In genomic region chr7:30232631-30233148, GRCm38 (mm10) we compare ENCODE assay signal across 9 mouse cellular contexts. TPM values are rescaled to one million over a fixed set of nuclear protein-coding genes. Genes with fewer than 3 reads are reported as not detected.
A peak's percentile ranks its signal among the peaks of the same experiment; 100 is the strongest.
DNase-seq lines count a peak whose midpoint lies in the region; ATAC-seq lines count a peak whose summit lies in the region.
"Had no signal": no experiment of that assay in that cellular context is flagged by ENCODE, and none has a peak within 500 bp of the region (broad histone marks: within the 10 kb centered on the region; RNA-seq: fewer than 3 reads in every experiment).

No protein-coding gene starts in this region.

- no peak for ATAC-seq in heart, embryonic 12.5 days (ENCODE audit: insufficient number of reproducible peaks, low FRiP score)
- ATAC-seq in lung, embryonic 15.5 days (ENCODE audit: borderline replicate concordance, extremely low read depth, low FRiP score, low TSS enrichment), result no peak
- ATAC-seq in neural tube, embryonic 15.5 days (ENCODE audit: low FRiP score), result peak; percentile 15; the same call in 1 of the 2 replicates

- H3K27me3 ChIP-seq in embryonic facial prominence, embryonic 10.5 days (replicated peaks; ENCODE audit: low read depth, poor library complexity, severe bottlenecking), result no peaks in the 10 kb centered on the region
- no peaks in the 10 kb centered on the region for H3K27me3 ChIP-seq in heart, embryonic 12.5 days (replicated peaks)
- H3K27me3 ChIP-seq in lung, embryonic 15.5 days, result no peaks in the 10 kb centered on the region
- H3K27me3 ChIP-seq in neural tube, embryonic 15.5 days (replicated peaks), result no peaks in the 10 kb centered on the region

- peak; percentile 13 to 51 for DNase-seq in CD8-positive naive resting alpha-beta T cell, adult 2 months (ENCODE audit: low read depth in 2 of 2, low spot score in 2 of 2)
- DNase-seq in adrenal gland, adult 8-10 months, result peak; percentile 41
- peak; percentile 74 for DNase-seq in embryonic facial prominence, embryonic 10.5 days (ENCODE audit: low spot score)
- peak; percentile 81 for DNase-seq in kidney, postnatal 10 days
- DNase-seq in thymus, postnatal 36 days, result peak; percentile 58 to 64

- H3K36me3 ChIP-seq in embryonic facial prominence, embryonic 10.5 days (replicated peaks), result peaks cover 46% of the 10 kb centered on the region
- peaks cover 36% of the 10 kb centered on the region for H3K36me3 ChIP-seq in heart, embryonic 12.5 days
- peaks cover 24% of the 10 kb centered on the region; the same call in 1 of the 2 replicates for H3K36me3 ChIP-seq in lung, embryonic 15.5 days
- H3K36me3 ChIP-seq in neural tube, embryonic 15.5 days, result peaks cover 28% of the 10 kb centered on the region

- H3K9me3 ChIP-seq in embryonic facial prominence, embryonic 10.5 days, result no peaks in the 10 kb centered on the region
- H3K9me3 ChIP-seq in heart, embryonic 12.5 days (replicated peaks), result no peaks in the 10 kb centered on the region
- no peaks in the 10 kb centered on the region for H3K9me3 ChIP-seq in lung, embryonic 15.5 days
- no peaks in the 10 kb centered on the region for H3K9me3 ChIP-seq in neural tube, embryonic 15.5 days (replicated peaks)

- peaks cover 23% of the 10 kb centered on the region for H3K4me1 ChIP-seq in embryonic facial prominence, embryonic 10.5 days
- H3K4me1 ChIP-seq in heart, embryonic 12.5 days (replicated peaks), result peaks cover 19% of the 10 kb centered on the region
- H3K4me1 ChIP-seq in lung, embryonic 15.5 days, result peaks cover 17% of the 10 kb centered on the region
- H3K4me1 ChIP-seq in neural tube, embryonic 15.5 days, result peaks cover 28% of the 10 kb centered on the region

- peak overlapping the region; percentile 86 for H3K4me2 ChIP-seq in heart, embryonic 12.5 days
- H3K4me2 ChIP-seq in lung, embryonic 15.5 days, result peak overlapping the region; percentile 82
- H3K4me2 ChIP-seq in neural tube, embryonic 15.5 days, result peak overlapping the region; percentile 68

- 6% methylated on average over 24 of the region's 24 CpGs for WGBS in embryonic facial prominence, embryonic 10.5 days
- WGBS in heart, embryonic 12.5 days, result 4% methylated on average over 24 of the region's 24 CpGs
- 3% methylated on average over 24 of the region's 24 CpGs for WGBS in lung, embryonic 15.5 days
- WGBS in neural tube, embryonic 15.5 days, result 4% methylated on average over 24 of the region's 24 CpGs

- peak overlapping the region; percentile 68 for H3K4me3 ChIP-seq in embryonic facial prominence, embryonic 10.5 days
- H3K4me3 ChIP-seq in heart, embryonic 12.5 days, result peak overlapping the region; percentile 89
- H3K4me3 ChIP-seq in lung, embryonic 15.5 days, result peak overlapping the region; percentile 61
- peak overlapping the region; percentile 80 for H3K4me3 ChIP-seq in neural tube, embryonic 15.5 days (replicated peaks)

- peak overlapping the region; percentile 92 for H3K27ac ChIP-seq in embryonic facial prominence, embryonic 10.5 days (replicated peaks)
- peak overlapping the region; percentile 91 for H3K27ac ChIP-seq in heart, embryonic 12.5 days (ENCODE audit: poor library complexity, severe bottlenecking)
- peak overlapping the region; percentile 93 for H3K27ac ChIP-seq in lung, embryonic 15.5 days
- H3K27ac ChIP-seq in neural tube, embryonic 15.5 days (replicated peaks), result peak overlapping the region; percentile 98

- H3K9ac ChIP-seq in heart, embryonic 12.5 days, result peak overlapping the region; percentile 89
- H3K9ac ChIP-seq in lung, embryonic 15.5 days, result peak overlapping the region; percentile 54
- H3K9ac ChIP-seq in neural tube, embryonic 15.5 days (replicated peaks), result peak overlapping the region; percentile 72

RNA-seq across cellular contexts. Expression of gene Tbcb, which starts 0.6 kb away (rescaled TPM):
- total RNA-seq in adrenal gland, adult 8-10 months (2022), result 100 to 1,000 TPM; 102 to 119 (median 108) TPM
- 270 and 275 TPM in 2 replicates for polyA plus RNA-seq in embryonic facial prominence, embryonic 10.5 days (2016; fragmentation: Nextera tagmentation; extraction: Ambion mirVana)
- 155 and 162 TPM in 2 replicates for polyA plus RNA-seq in heart, embryonic 12.5 days (2016; fragmentation: Nextera tagmentation; extraction: Ambion mirVana)
- polyA plus RNA-seq in lung, embryonic 15.5 days (2015; fragmentation: Nextera tagmentation; extraction: Ambion mirVana), result 168 and 180 TPM in 2 replicates
- polyA plus RNA-seq in neural tube, embryonic 15.5 days (2015; fragmentation: Nextera tagmentation; extraction: Ambion mirVana), result 405 and 478 TPM in 2 replicates

RNA-seq across cellular contexts. Expression of gene Polr2i, which starts 0.9 kb away (rescaled TPM):
- 10 to 100 TPM; 62.8 to 93.8 (median 72.7) TPM for total RNA-seq in adrenal gland, adult 8-10 months (2022)
- polyA plus RNA-seq in embryonic facial prominence, embryonic 10.5 days (2016; fragmentation: Nextera tagmentation; extraction: Ambion mirVana), result 174 and 177 TPM in 2 replicates
- polyA plus RNA-seq in heart, embryonic 12.5 days (2016; fragmentation: Nextera tagmentation; extraction: Ambion mirVana), result 101 and 105 TPM in 2 replicates
- polyA plus RNA-seq in lung, embryonic 15.5 days (2015; fragmentation: Nextera tagmentation; extraction: Ambion mirVana), result 148 and 156 TPM in 2 replicates
- 165 and 194 TPM in 2 replicates for polyA plus RNA-seq in neural tube, embryonic 15.5 days (2015; fragmentation: Nextera tagmentation; extraction: Ambion mirVana)

RNA-seq across cellular contexts. Expression of gene Ovol3, which starts 2.8 kb away (rescaled TPM):
- not detected for total RNA-seq in adrenal gland, adult 8-10 months (2022)
- polyA plus RNA-seq in embryonic facial prominence, embryonic 10.5 days (2016; fragmentation: Nextera tagmentation; extraction: Ambion mirVana), result not detected in 2 replicates
- polyA plus RNA-seq in heart, embryonic 12.5 days (2016; fragmentation: Nextera tagmentation; extraction: Ambion mirVana), result not detected in 2 replicates
- polyA plus RNA-seq in lung, embryonic 15.5 days (2015; fragmentation: Nextera tagmentation; extraction: Ambion mirVana), result not detected in 2 replicates
- polyA plus RNA-seq in neural tube, embryonic 15.5 days (2015; fragmentation: Nextera tagmentation; extraction: Ambion mirVana), result 0.26 TPM in 1 of 2 replicates, not detected in the other
- total RNA-seq: layer of hippocampus, postnatal 36 days had no signal

RNA-seq across cellular contexts. Expression of gene Capns1, which starts 34.1 kb away (rescaled TPM):
- 100 to 1,000 TPM; 562 to 740 (median 679) TPM for total RNA-seq in adrenal gland, adult 8-10 months (2022)
- polyA plus RNA-seq in embryonic facial prominence, embryonic 10.5 days (2016; fragmentation: Nextera tagmentation; extraction: Ambion mirVana), result 54.8 and 61.9 TPM in 2 replicates
- 77.0 and 83.4 TPM in 2 replicates for polyA plus RNA-seq in heart, embryonic 12.5 days (2016; fragmentation: Nextera tagmentation; extraction: Ambion mirVana)
- polyA plus RNA-seq in lung, embryonic 15.5 days (2015; fragmentation: Nextera tagmentation; extraction: Ambion mirVana), result 97.0 and 104 TPM in 2 replicates
- polyA plus RNA-seq in neural tube, embryonic 15.5 days (2015; fragmentation: Nextera tagmentation; extraction: Ambion mirVana), result 88.7 and 88.9 TPM in 2 replicates

RNA-seq across cellular contexts. Expression of gene Thap8, which starts 47.2 kb away (rescaled TPM):
- under 1 TPM in 2 of 4 experiments, not detected in 2; 0.21 to 0.97 TPM for total RNA-seq in adrenal gland, adult 8-10 months (2022)
- 0.45 and 0.90 TPM in 2 replicates for polyA plus RNA-seq in embryonic facial prominence, embryonic 10.5 days (2016; fragmentation: Nextera tagmentation; extraction: Ambion mirVana)
- polyA plus RNA-seq in heart, embryonic 12.5 days (2016; fragmentation: Nextera tagmentation; extraction: Ambion mirVana), result 0.27 and 0.32 TPM in 2 replicates
- polyA plus RNA-seq in lung, embryonic 15.5 days (2015; fragmentation: Nextera tagmentation; extraction: Ambion mirVana), result 0.50 and 0.64 TPM in 2 replicates
- 0.86 and 0.93 TPM in 2 replicates for polyA plus RNA-seq in neural tube, embryonic 15.5 days (2015; fragmentation: Nextera tagmentation; extraction: Ambion mirVana)
